Mouse (Mus musculus) olfactory bulb, adult 2 months (tissue): ENCODE measurements around the gene 4930447F04Rik. TPM values are rescaled to one million over a fixed set of nuclear protein-coding genes. Genes with fewer than 3 reads are reported as not detected.

Experiments
- H3K27ac ChIP-seq: fragments of 200-500 bp; 2 replicates; pipeline ENCODE4 v1.5.1; 2012; ENCODE audit warnings: low read depth, low read length; ENCODE audit not compliant: insufficient read depth
- H3K4me1 ChIP-seq: fragments of 200-500 bp; 2 replicates; pipeline ENCODE4 v1.6.1; 2012; ENCODE audit warnings: low read length; ENCODE audit not compliant: control insufficient read depth, insufficient read depth
- H3K4me3 ChIP-seq: fragments of 200-500 bp; 2 replicates; pipeline ENCODE4 v1.5.1; 2012; ENCODE audit warnings: mild to moderate bottlenecking, low read depth, low read length, moderate library complexity; ENCODE audit not compliant: insufficient read depth
- CTCF ChIP-seq: fragments of 200-500 bp; IDR thresholded peaks from 2 replicates; pipeline ENCODE4 v1.5.1; 2012; ENCODE audit warnings: low read depth, mild to moderate bottlenecking, low read length, moderate library complexity; ENCODE audit not compliant: insufficient read depth
- POLR2A ChIP-seq: fragments of 200-500 bp; IDR thresholded peaks from 2 replicates; pipeline ENCODE4 v1.6.1; 2012; ENCODE audit warnings: mild to moderate bottlenecking, low read depth, low read length, moderate library complexity; ENCODE audit not compliant: insufficient read depth
- WGBS: fragments of 180-500 bp; shearing (Covaris S2); methylation state at CpG from one replicate; pipeline ENCODE4 v1.1.7; 2018; 5-methylcytosine and 5-hydroxymethylcytosine counted together
- polyA plus RNA-seq: library from polyadenylated mRNA; stranded (reverse); fragments of >200 nt; gene quantifications from 2 replicates; pipeline ENCODE4 v1.2.4, GENCODE M21; 2012; ENCODE audit warnings: low replicate concordance; ENCODE audit not compliant: missing spikeins, insufficient read depth, insufficient read length

Gene 4930447F04Rik
- polyA plus RNA-seq = not detected in 2 replicates

GRCm38 (mm10) chrX:66304124-66304523, at the start of gene 4930447F04Rik:
TSS of gene 4930447F04Rik (minus strand) at chrX:66304224.
- 70% methylated on average over 1 of the region's 1 CpGs for WGBS
- TF ChIP-seq CTCF (no peak), POLR2A (no peak)
- Histone ChIP-seq H3K4me3 (no peak within 1 kb of the TSS), H3K4me1 (no peaks in the 10 kb centered on the region), H3K27ac (no peak within 1 kb of the TSS)
